Mouse (Mus musculus) brain, adult 2 months (tissue): ENCODE data around the gene Ddx46.
A peak's percentile ranks its signal among the peaks of the same experiment; 100 is the strongest.

Experiments
- DNase-seq: peaks from one replicate; pipeline ENCODE4 v3.0.0; 2011; ENCODE audit warnings: low read depth, low spot score

The Ddx46 gene

GRCm38 (mm10) chr13:55721516-55721915 is 86.7 kb downstream of the Ddx46 start:
- DNase-seq: peak; percentile 76

GRCm38 (mm10) chr13:55721995-55722394 is 87.2 kb downstream of the Ddx46 start:
- DNase-seq: peak; percentile 52

DNA sequence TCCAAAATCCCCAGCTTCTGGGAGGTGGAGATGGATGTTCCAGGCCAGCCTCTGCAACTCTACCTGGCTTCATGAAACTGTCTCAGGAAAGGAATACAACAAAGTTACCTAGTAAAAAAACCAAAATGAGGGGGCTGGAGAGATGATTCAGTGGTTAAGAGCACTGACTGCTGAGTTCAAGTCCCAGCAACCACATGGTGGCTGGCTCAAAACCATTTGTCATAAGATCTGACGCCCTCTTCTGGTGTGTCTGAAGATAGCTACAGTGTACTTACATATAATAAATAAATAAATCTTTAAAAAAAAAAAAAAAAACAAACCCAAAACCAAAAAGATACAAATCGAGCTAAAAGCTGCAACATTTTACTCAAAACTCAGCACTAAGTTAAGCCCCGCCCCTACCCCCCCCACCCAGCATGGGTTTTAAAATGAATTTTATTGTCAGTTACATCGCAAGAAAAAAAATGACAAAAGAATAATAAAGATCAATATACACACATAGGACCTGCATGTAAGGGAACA is 91.8 kb downstream of the Ddx46 start:
- DNase-seq: peak; percentile 57

- DNase-seq: peak; percentile 87
These were observed 92.5 kb downstream of the Ddx46 start, which contains the start of gene Pcbd2 for GRCm38 (mm10) chr13:55727120-55727838. Gene Pcbd2 (plus strand): TSS chr13:55727368.

DNA sequence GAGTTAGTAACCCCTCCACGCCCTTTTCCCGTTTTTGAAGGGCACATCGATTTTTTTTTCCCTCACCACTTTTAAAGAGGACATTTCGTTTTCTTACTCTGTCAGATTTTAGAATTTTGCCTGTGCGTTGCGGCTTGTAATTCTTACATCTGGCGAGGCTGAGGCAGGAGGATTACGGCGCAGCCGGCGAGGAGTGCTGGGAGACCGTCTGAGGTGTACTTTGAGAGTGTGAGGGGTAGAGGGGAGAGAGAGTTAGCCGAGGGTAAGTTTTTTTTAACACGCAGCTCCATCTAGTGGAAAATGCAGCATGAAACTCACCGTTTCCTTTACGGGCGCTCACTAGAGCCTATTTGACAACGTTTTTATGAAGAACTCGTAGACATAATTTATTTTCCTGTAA is 93.0 kb downstream of the Ddx46 start:
- DNase-seq: peak; percentile 91

- no peak for DNase-seq
These were observed 95.9 kb downstream of the Ddx46 start for GRCm38 (mm10) chr13:55730716-55731115.
